Mouse (Mus musculus) gastrocnemius, adult 18-20 months (tissue): ENCODE measurements around the gene Baz1a. TPM values are rescaled to one million over a fixed set of nuclear protein-coding genes. Genes with fewer than 3 reads are reported as not detected.
"Not testable (repeated sequence)": the region's sequence is repeated elsewhere in the genome, so short reads cannot be mapped to it uniquely, and the experiment has no call there.

Source experiments
- DNase-seq: peaks from one replicate; pipeline ENCODE4 v3.0.0; 2021; ENCODE audit warnings: low spot score
- total RNA-seq, 2 experiments: library from RNA; stranded (reverse); gene quantifications; 2 replicates each; pipeline ENCODE4 v1.2.3; 2021

Baz1a gene
- total RNA-seq, 2 experiments from 2014 or later: 3.1 to 4.2 TPM

- DNase-seq: no peak
These were observed 33.2 kb downstream of the Baz1a start for GRCm38 (mm10) chr12:54980939-54981338.

- no peak for DNase-seq
These were observed 33.6 kb downstream of the Baz1a start for GRCm38 (mm10) chr12:54980532-54980931.

GRCm38 (mm10) chr12:54969033-54969432, 45.1 kb downstream of the Baz1a start:
- DNase-seq: no peak

- DNase-seq: no peak
These were observed 48.5 kb downstream of the Baz1a start for GRCm38 (mm10) chr12:54965532-54966160.

GRCm38 (mm10) chr12:54959569-54959968, 54.6 kb downstream of the Baz1a start:
- DNase-seq: no peak

- DNase-seq: no peak
These were observed 57.2 kb downstream of the Baz1a start for GRCm38 (mm10) chr12:54956974-54957373.

- no peak for DNase-seq
These were observed 57.7 kb downstream of the Baz1a start for GRCm38 (mm10) chr12:54956457-54956856.

GRCm38 (mm10) chr12:54946116-54946515, 68.0 kb downstream of the Baz1a start:
- DNase-seq: no peak

GRCm38 (mm10) chr12:54942586-54943157, 71.5 kb downstream of the Baz1a start:
- not testable (repeated sequence) for DNase-seq

GRCm38 (mm10) chr12:54937581-54938343, 76.4 kb downstream of the Baz1a start:
- not testable (repeated sequence) for DNase-seq

- no peak for DNase-seq
These were observed 103.8 kb downstream of the Baz1a start for GRCm38 (mm10) chr12:54910387-54910786.

- not testable (repeated sequence) for DNase-seq
These were observed 121.6 kb downstream of the Baz1a start for GRCm38 (mm10) chr12:54892559-54892958.

GRCm38 (mm10) chr12:54890426-54890825, 123.7 kb downstream of the Baz1a start:
- DNase-seq: no peak

GRCm38 (mm10) chr12:54887580-54888127, 126.5 kb downstream of the Baz1a start:
- DNase-seq: no peak

GRCm38 (mm10) chr12:54879630-54880029, 134.5 kb downstream of the Baz1a start:
- DNase-seq: peak; percentile 68

- no peak for DNase-seq
These were observed 134.9 kb downstream of the Baz1a start for GRCm38 (mm10) chr12:54879211-54879610.

- no peak for DNase-seq
These were observed 136.3 kb downstream of the Baz1a start for GRCm38 (mm10) chr12:54877875-54878274.

- DNase-seq: no peak
These were observed 137.3 kb downstream of the Baz1a start for GRCm38 (mm10) chr12:54876879-54877278.

GRCm38 (mm10) chr12:54874711-54875110, 139.4 kb downstream of the Baz1a start:
- DNase-seq: peak; percentile 64

- DNase-seq: peak; percentile 80
These were observed 151.3 kb downstream of the Baz1a start, which contains the start of gene Cfl2 for GRCm38 (mm10) chr12:54862606-54863535. Gene Cfl2 (minus strand): TSS chr12:54862877.

- peak; percentile 64 for DNase-seq
These were observed 152.1 kb downstream of the Baz1a start for GRCm38 (mm10) chr12:54861991-54862605.
